Mouse (Mus musculus) lung, postnatal 4 days (tissue): ENCODE results near the gene Coa3.

Source experiments
- DNase-seq, 2 experiments: peaks; one replicate each; pipeline ENCODE4 v3.0.0; 2021

Gene Coa3

DNA sequence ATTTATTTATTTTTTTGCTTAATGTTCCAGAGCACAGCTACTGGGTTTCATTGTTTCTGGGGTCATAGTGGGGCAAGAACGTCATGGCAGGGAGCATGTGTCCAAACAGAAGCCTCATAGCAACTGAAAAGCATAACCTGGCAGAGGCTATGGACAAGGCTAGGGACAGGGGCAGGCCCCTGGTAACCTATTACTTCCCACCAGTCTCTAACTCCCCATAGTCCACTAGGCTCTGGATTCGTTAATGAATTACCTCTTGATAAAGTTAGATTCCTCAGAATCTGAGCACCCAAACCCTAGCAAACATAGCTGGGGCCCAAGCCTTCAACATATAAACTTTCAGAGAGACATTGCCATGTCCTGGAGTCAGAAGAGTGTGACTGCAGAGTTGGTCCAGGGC lies 27.9 kb downstream of the Coa3 start:
- no peak for DNase-seq

DNA sequence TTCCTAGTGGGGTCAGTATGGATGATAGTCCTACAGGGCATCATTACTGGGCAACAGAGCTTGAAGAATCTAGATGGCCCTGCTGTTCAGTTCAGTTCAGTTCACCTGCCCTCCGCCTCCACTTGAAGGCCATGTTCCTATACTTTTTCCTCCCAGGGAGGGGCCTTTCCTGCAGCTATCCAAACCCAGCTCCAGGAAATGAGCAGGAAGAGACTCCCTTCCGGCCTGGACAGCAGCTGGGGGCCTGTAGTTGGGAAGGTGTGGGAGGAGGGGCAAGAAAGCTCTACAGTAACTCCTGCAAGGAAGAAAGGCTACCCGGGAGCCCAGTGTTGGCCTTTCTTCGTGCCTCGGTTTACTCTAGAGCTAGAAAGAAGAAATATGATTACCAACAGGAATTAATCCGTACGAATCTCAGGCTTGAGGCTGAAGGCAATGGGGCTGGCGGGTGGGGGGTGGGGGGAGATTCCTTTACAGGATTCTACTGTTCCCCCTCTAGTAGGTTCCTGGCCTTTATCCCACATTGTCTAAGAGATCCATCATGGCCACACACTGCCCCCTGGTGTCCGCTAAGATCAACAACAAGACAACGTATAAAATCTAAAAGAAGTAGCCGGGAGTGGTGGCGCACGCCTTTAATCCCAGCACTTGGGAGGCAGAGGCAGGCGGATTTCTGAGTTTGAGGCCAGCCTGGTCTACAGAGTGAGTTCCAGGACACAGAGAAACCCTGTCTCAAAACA lies 30.5 kb downstream of the Coa3 start:
- peak; percentile 77 to 81 for DNase-seq

DNA sequence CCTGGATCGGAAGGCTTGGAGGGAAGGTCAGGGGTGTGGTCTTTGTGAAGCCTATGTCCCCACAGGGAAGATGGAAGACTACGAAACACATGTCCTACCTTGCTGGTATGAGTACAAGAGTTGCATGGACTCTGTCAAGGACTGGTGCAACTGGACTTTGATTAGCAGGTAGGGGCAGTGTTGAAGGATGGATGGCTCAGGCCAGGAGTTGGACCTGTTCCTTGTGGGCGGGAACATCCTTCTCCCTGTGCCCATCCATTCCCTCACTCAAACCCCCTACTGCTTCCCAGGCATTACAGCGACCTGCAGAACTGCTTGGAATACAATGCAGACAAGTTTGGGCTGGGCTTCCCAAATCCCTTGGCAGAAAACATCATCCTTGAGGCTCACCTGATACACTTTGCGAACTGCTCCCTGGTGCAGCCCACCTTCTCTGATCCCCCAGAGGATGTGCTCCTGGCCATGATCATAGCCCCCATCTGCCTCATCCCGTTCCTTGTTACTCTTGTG lies 31.3 kb downstream of the Coa3 start:
- no peak for DNase-seq

DNA sequence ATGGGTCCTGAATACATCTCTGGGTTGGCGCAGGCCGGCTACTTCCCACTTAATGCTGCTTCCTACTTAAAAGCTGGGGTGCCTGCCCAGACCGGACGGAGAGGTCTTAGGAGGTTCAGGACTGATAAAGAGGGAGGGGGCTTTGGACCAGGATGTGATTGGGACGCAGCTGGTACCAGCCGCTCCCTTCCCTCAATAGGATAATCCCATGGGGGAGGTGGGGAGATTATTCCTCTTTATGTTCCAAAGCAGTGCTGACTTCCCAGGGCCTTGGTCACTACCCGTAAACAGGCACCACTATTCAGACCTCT lies 32.3 kb downstream of the Coa3 start:
- no peak for DNase-seq

DNA sequence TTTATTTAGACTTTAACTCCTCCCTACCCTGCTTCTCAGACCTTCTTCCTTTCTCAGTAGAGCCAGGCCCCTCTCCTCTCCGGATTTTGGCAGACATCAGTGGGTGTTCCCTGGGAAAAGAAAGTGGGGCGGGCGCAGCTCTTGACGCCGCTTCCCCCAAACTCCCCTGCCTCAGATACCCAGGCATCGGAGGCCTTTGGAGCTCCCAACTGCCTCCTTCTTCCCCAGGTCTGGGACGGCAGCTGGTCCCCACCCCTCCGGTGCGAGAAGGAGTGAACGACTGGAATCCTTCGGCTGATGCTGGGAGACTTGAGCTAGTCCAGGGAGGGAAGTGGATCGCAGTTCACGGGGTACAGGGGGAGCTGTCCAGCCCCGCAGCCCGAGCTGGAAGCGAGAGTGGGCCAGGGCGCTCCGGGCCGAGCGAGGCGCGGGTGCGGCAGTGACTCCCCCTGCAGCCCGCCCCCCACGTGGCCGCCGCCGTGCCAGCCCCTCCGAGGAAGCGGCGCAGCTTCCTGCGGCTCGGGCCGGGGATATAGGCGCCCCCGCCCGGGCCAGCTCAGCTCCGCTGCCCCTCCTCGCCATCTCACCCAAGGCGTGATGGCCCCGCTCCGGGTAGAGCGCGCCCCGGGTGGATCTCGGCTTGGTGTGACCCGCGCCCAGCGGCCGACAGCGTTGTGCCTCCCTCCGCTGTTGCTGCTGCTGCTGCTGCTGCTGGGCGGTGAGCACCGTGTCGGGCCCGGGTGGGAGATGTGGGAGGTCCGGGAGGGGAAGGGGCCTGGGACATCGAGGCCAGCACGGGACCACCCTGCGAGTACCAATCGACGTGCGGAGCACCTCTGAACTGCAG lies 32.8 kb downstream of the Coa3 start, which contains the start of gene Ramp2:
TSS of gene Ramp2 (plus strand) at position 174 of the 847 bp plus-strand sequence.
- peak; percentile 80 to 89 for DNase-seq

DNA sequence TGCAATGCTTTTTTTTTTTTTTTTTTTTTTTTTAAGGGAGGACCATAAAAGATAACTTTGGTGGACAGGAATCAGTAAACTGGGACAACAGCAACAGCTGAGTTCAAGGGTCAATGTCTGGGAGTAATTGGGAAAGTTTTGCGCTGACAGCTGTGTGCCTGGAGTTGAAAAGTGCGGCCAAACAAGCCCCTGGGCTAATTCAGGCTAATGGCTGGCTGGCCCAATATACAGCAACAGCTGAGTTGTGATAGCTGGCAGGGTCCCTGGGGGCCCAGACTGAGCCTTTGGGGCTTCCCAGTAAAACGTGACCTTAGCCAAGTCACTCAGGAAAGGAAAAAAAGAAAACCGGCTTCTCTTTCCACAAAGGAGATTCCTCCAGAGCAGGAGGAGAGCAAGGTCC lies 33.8 kb downstream of the Coa3 start:
- peak in 1 of 2 experiments; percentile 61 for DNase-seq

DNA sequence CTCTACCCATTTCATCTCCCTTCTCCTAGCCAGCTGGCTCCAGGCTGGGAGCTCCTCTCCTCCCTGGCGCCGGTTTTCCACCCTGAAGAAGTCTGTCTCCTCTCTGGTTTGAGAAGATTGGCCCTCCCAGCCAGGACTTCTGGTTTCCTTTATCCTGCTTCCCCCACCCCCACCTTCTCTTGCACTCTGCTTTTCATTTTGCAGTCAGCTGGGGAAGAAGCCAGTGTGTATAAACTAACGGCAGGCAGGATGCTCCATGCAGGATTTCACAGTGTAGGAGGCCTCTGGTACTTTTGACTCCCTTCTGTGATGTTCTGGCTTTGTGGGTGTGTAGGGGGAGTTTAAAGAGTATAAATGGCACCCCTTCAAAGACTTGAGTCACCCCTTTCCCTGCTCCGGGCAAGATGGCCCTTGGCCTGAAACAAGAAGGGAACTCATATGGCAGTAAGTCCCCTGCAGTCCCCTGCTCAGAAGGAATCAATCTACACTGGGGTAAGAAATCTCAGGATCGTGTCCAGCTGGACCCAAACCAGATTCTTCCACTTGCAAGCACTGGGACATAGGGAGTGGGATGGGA lies 40.8 kb downstream of the Coa3 start:
- peak in 1 of 2 experiments; percentile 57 for DNase-seq

DNA sequence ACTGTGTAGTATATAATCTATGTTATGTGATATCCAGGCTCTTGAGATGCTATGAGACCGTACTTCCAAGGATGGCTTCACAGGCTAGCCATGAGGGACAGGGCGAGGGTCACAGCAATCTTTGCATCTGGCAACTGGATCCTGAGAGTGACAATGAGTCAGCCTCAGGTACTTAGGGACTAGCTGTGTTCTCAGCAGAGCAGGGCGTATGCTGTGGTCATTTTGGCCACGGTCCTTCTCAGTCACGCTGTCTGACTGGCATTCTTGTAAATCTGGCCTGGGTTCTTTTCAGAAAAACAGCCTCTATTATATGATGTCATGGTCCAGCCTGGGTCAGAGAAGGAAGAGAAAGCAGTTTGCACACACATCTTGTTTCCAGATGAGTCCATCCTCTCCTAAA lies 42.1 kb downstream of the Coa3 start:
- no peak for DNase-seq

DNA sequence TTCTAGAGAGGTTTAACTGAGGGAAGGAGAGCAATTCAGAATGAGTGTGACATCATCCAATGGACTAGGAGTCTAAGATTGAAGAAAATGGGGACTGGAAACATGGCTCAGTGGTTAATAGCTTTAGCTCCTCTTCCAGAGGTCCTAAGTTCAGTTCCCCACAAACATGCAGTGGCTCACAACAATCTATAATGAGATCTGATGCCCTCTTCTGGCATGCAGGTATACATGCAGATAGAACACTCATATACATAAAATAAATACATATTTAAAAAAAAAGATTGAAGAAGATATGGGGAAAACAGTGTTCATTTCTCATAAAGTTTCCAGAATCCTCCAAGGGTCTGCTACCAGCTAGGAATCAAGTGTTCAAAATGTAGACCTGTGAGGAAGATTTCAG lies 43.5 kb downstream of the Coa3 start:
- DNase-seq = no peak

DNA sequence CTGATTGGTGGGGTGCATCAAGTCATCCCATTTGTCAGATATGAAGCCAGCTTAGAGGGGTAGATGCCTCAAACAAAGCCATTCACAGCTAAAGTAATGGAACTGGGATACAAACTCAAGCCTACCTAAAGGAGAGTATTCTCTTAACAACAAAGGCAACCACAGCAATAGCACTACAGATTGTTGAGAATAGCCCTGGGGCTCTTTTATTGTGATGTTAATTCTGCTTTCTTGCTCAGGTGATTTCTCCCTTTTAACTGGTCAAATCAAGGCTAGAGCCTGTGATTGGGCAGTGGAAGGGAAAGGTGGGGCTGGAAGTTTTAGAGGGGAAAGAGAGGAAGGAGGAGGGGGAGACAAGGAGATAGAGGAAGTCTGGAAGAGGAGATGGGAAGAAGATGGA lies 44.8 kb downstream of the Coa3 start:
- no peak for DNase-seq

DNA sequence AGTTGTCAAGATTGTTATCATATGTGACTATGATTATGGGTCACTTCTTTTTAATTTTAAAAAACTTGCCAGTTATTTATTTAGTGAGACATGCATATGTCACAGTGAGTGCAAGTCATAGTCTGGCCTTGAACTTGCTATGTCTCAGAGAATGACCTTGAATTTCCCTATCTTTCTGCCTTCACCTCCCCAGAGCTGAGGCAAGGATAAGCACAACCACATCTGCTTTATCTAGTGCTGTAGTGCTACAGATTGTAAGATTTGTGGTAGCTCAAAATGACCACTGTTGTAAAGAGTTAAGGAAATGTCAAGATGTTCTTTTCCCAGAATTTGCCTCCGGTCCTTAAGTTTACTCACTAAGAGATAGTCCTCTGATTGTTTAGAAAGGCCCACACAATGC lies 45.7 kb downstream of the Coa3 start:
- no peak for DNase-seq

DNA sequence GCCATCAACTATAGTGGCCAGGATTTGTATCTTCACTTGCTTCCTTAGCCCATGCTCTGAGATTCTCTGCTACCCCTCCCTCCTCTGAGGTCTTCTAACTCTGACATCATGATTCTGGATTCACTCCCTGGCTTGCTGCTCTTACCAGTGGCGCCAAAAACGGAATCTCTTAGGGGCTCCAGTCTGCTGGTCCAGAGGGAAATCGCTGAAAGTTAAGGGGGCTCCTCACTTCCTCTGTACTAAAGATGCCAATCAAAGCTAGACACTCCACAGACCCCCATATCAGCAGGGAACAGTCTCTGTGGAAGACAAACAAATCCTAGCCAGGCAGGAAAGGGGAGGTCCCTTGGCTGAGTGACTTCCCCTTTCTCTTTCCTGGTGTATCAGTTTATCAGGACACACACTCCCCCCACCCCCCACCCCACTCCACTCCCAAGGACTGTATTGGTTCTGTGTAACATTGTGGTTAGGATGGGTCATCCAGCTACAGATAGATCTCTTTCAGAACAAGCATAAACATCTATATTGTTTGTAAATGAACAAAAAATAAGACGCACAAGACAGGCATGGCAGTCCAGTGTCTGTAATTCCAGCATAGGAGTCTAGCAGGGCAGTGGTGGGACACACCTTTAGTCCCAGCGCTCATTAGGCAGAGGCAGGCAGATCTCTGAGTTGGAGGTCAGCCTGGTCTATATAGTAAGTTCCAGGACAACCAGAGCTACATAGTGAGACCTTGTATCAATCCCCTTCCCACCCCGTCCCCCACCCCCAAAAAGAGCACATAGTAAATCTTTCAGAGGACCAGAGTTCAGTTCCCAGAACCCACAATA lies 46.7 kb downstream of the Coa3 start:
- peak; percentile 66 to 77 for DNase-seq

DNA sequence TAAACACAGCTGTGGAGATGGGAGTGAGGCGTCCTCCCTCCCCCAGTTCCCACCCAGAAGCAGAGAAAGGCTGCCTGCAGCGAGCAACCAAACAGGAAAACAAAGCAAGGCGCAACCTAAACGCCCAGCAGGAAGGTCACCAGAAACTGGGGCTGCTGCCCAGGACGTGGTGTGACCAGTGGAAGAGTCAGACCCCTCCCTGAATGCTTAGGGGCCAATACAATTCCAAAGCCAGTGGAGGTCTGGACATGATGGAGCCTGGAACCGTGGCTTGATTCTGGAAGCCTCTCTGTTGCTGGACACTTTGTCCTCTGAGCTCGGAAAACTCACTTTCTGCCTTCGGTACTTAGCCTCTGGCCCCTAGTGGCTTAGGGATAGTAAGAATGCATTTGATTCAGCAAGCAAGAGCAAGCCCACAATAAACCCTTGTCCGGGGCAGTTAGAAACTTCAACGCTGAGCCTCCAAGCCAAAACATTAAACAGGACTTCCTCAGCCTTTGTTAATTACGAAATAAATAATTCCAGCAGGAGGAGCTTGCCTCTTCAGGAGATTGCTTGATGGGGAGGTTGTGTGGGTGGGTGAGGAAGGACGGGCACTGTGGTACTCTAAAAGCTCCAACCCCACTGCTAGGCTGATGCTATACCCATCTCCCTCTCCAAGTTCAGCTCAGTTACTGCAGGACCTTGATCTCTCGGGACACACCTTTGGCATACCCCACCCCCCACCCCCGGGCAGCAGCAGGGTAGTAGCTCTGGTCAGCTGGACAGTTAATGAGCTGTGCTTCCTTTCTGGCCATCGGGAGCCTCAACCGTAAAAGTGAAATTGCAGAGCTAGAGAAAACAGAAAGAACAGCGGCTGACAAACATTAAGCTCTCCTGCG lies 47.7 kb downstream of the Coa3 start:
- DNase-seq = peak; percentile 77 to 91

DNA sequence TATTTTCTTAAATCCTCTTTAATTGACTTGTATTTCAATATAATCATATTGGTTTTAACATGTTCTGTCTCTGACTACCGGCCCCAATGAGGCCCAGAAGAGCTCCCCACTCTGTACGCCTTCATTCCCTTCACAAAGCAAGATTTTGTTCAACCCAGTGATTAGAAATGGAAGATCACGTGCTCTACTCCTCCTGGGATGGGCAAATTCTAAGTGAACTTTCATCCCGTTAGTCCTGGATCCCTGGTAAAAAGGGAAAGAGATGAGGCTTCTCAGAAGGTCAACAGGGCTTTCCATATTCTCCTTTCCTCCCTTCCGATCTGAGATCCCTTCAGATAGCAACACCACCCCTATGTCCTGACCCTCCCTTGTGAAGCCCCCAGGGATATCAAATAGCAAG lies 48.4 kb downstream of the Coa3 start:
- DNase-seq = no peak

DNA sequence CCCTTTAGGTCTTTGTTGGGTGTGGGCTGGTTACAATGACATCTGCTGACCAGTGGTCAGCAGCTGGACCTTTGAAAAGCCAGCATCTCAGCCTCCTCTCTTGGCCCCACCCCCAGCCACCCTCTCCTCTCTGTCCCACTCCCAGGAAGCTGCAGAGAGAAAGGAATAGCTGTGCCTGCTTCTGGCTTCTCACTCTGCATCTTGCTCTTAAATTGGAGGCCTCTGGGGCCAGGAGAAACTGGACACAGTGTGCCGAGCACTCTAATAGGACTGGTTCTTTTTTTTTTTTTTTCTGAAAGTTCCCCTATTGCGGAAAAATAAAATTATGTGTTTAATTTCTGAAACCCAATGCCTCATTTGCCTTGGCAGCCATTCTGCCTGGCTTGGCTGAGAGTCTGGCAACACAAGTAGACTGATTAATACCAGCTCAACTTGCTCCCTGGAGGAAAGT lies 48.8 kb downstream of the Coa3 start:
- peak in 1 of 2 experiments; percentile 76 for DNase-seq

DNA sequence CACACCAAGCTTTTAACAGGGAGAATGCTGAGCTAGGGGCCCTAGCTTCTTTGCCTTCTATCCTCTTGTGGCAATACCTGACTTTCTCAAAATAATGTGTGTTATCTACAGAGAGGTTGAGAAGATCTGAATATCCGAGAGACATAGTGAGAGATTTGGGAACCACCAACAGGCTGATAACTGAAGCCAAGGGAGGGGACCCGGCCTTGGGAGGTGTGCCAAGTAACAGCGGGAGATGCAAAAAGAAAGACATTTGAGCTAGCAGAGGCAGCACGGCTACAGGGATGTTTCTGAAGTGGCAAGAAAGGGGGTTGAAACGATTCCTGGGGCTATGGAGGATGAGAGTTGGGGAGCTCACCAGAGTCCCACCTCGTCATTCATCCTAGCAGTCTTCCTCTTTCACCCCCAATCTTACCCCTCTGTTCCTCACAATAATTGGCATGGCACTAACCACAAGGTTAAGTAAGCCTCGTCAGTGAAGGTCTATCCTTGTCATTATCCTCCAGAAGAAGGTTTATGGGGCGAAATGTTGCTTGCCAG lies 49.5 kb downstream of the Coa3 start:
- DNase-seq = peak in 1 of 2 experiments; percentile 53
